Mouse (Mus musculus): Measurements from ENCODE around the gene Rnf39. TPM values are rescaled to one million over a fixed set of nuclear protein-coding genes. Genes with fewer than 3 reads are reported as not detected.

The Rnf39 gene
- polyA plus RNA-seq, 1 experiment = not detected

DNA sequence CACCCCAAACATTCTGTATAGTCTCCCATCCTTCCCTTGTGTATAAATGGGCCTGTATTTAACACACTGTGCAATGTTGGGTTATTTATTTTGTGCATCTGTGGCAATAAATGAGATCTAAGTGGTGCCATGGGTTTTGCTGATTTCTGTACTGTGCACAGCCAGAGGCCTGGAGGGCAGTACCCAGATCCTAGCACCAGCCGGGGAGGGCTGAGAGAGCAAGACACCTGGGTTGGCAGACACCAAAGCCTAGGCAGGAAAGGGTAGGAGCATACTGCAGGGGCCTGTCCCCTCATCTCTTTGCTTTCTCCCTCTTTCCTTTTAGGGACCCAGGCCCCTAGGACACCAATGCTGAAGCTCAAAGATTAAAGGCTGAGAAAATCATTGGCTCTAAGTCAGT, 5.6 kb downstream of the Rnf39 start:
- H3K4me1 ChIP-seq (ENCODE audit: control insufficient read depth) = peaks cover 23% of the 10 kb centered on the region
- H3K27me3 ChIP-seq (ENCODE audit: control insufficient read depth) = peaks cover 51% of the 10 kb centered on the region
- no peak overlapping the region for H3K4me3 ChIP-seq (replicated peaks)
- peaks cover 18% of the 10 kb centered on the region for H3K36me3 ChIP-seq (ENCODE audit: control insufficient read depth)
- TF ChIP-seq TAL1 (IDR thresholded peaks at IDR 0.05; ENCODE audit: low read length) = no peak
- TF ChIP-seq GATA1 (IDR thresholded peaks at IDR 0.05; ENCODE audit: low read length) = no peak
- no peaks in the 10 kb centered on the region for H3K9me3 ChIP-seq (ENCODE audit: control insufficient read depth, low read length)

DNA sequence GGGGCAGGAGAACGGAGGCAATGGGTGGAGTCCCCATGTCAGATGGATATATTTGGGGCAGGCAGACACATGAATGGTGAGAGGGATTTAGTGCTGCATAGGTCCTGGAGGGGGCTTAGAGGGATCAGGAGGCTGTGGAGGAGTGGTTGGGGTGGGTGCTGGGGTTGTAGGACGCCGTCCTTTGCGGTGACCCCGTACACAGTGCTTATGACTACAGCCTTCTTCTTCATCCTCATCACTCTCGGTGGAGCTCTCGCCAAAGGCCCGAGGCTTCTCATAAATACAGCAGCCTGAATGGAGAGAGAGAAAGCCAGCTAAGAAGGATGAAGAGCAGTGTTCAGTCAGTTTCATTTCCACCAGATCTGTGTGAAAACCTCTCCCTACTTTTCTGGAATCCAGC, 6.5 kb downstream of the Rnf39 start:
- TF ChIP-seq TAL1 (IDR thresholded peaks at IDR 0.05; ENCODE audit: low read length) = no peak
- no peak for TF ChIP-seq GATA1 (IDR thresholded peaks at IDR 0.05; ENCODE audit: low read length)
- no peak overlapping the region for H3K4me3 ChIP-seq (replicated peaks)
- peaks cover 19% of the 10 kb centered on the region for H3K36me3 ChIP-seq (ENCODE audit: control insufficient read depth)
- H3K4me1 ChIP-seq (ENCODE audit: control insufficient read depth) = peaks cover 23% of the 10 kb centered on the region
- no peaks in the 10 kb centered on the region for H3K9me3 ChIP-seq (ENCODE audit: control insufficient read depth, low read length)
- peaks cover 42% of the 10 kb centered on the region for H3K27me3 ChIP-seq (ENCODE audit: control insufficient read depth)

DNA sequence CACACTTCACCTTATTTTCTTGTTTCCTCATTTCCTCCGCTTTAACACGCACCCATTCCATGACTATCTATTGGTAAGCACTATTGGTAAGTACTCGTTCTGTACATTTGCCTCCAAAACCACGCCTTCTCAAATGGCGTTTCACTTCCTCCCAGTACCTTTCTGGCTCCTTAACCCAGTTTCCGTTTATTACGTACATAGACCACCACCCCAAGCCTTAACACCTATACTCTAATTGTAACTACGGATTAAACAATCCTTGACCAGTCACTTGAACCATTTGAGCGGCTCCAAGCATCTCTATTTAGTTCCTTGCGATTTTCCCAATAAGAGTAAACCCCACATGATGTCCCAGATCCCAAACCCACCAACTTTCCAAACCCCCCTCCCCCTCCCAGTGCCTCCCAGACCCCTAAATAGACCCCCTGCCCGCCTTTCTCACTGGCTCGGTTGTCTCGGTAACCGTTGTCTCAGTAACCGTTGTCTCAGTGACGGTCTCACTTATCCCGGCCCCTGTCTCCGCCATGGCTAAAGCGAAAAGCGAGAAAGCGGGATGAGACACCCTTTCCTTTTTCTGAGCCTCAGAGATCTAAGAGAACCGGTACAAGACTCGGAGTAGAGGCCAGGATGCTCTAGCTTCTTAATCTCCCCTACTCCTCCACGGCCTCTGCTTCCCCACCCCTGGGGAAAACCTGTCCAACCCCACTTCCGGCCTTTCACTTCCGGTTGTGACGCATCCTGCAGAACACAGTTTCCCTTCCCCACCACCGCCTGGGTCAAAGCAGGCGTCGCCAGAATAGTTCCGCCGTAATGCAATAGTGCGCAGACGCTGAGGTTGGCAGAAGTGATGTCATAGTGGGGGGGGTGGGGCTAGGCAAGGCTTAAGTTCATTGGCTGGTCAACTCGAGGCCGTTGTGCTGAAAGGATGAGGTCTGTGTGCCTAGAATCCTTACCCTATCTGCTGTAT, 8.5 kb downstream of the Rnf39 start, which contains the start of gene Ppp1r11:
Gene Ppp1r11 (minus strand): TSS at position 761 of the 967 bp plus-strand sequence.
- Histone ChIP-seq H3K27me3 (ENCODE audit: control insufficient read depth) (peaks cover 22% of the 10 kb centered on the region), H3K9me3 (ENCODE audit: control insufficient read depth, low read length) (no peaks in the 10 kb centered on the region), H3K4me3 (replicated peaks) (peak within 1 kb of the TSS; percentile 71), H3K36me3 (ENCODE audit: control insufficient read depth) (peaks cover 27% of the 10 kb centered on the region), H3K4me1 (ENCODE audit: control insufficient read depth) (peaks cover 23% of the 10 kb centered on the region)
- TF ChIP-seq TAL1 (IDR thresholded peaks at IDR 0.05; ENCODE audit: low read length) (no peak), GATA1 (IDR thresholded peaks at IDR 0.05; ENCODE audit: low read length) (no peak)

DNA sequence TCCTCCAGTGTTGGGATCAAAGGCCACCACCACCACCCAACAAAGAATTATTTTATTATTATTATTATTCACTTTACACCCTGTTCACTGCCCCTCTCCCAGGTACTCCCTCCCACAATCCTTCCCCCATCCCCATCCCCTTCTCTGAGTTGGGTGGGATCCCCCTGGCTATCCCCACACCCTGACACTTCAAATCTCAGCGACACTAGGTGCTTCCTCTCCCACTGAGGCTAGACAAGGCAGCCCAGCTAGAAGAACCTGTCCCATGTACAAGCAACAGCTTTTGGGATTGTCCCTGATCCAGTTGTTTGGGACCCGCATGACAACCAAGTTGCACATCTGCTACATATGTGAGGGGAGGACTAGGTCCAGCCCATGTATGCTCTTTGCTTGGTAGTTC, 9.9 kb downstream of the Rnf39 start:
- TF ChIP-seq GATA1 (IDR thresholded peaks at IDR 0.05; ENCODE audit: low read length) = no peak
- no peak for TF ChIP-seq TAL1 (IDR thresholded peaks at IDR 0.05; ENCODE audit: low read length)
- Histone ChIP-seq H3K36me3 (ENCODE audit: control insufficient read depth) (peaks cover 31% of the 10 kb centered on the region), H3K4me3 (replicated peaks) (no peak overlapping the region), H3K9me3 (ENCODE audit: control insufficient read depth, low read length) (no peaks in the 10 kb centered on the region), H3K4me1 (ENCODE audit: control insufficient read depth) (peaks cover 26% of the 10 kb centered on the region), H3K27me3 (ENCODE audit: control insufficient read depth) (peaks cover 8% of the 10 kb centered on the region)

DNA sequence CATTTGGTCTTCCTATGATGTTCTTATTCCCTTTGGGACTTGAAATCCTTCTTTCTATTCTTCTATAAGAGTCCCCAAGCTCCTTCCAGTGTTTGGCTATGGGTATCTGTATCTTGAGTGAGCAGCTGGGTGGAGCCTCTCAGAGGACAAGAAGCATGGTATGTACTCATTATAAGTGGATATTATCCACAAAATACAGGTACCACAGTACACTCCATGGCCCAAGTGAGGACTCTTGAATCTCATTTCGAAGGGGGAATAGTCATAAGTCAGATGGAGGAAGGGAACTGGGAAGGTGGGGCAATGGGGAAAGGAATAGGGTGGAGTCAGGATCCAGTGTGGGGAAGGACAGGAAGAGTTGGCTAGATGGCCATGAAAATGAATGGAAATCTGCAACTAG, 10.3 kb downstream of the Rnf39 start:
- Histone ChIP-seq H3K4me1 (ENCODE audit: control insufficient read depth) (peaks cover 31% of the 10 kb centered on the region), H3K4me3 (replicated peaks) (no peak overlapping the region), H3K27me3 (ENCODE audit: control insufficient read depth) (peaks cover 4% of the 10 kb centered on the region), H3K36me3 (ENCODE audit: control insufficient read depth) (peaks cover 31% of the 10 kb centered on the region), H3K9me3 (ENCODE audit: control insufficient read depth, low read length) (no peaks in the 10 kb centered on the region)
- no peak for TF ChIP-seq TAL1 (IDR thresholded peaks at IDR 0.05; ENCODE audit: low read length)
- TF ChIP-seq GATA1 (IDR thresholded peaks at IDR 0.05; ENCODE audit: low read length) = no peak

DNA sequence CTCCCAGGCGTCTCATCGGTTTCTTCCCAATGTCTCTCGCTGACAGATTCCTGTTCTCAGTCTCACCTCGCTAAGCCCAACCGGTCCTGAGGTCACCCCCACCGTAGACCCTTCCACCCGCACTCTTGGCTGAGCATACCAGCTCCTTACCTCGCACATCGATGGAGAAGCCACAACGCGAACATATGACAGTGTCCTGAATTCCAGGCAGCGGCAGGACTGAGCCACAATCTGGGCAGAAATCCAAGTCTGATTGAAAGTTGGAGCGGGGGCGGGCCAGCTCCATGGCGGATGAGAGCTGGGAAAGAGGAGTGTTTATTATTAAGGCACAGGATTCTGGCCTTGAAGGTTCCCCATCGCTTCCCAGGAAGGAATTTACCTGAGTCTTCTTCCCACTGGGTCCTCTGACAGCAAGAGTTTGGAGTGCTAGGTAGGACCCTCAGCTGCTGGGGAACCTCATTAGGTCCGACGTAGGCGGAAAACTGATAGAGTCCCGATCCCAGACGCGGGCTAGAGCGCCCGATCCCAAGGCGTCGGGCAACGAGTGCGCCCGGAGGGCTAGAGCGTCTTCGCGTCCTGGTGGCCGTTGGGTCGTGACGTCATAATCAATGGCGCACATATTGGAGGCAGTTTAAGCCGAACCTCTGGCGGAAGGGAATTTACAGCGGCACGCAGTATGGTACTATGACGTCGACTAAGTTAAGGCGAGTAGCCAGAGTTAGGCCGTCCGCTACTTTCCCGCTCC, 15.5 kb downstream of the Rnf39 start, which contains the start of the genes Znrd1 and Znrd1as:
Gene Znrd1 (minus strand): TSS at position 561 of the 745 bp plus-strand sequence.
Gene Znrd1as (plus strand): TSS at position 594 of the 745 bp plus-strand sequence.
- TF ChIP-seq GATA1 (IDR thresholded peaks at IDR 0.05; ENCODE audit: low read length) (no peak), TAL1 (IDR thresholded peaks at IDR 0.05; ENCODE audit: low read length) (no peak)
- Histone ChIP-seq H3K4me1 (ENCODE audit: control insufficient read depth) (peaks cover 24% of the 10 kb centered on the region), H3K9me3 (ENCODE audit: control insufficient read depth, low read length) (no peaks in the 10 kb centered on the region)

DNA sequence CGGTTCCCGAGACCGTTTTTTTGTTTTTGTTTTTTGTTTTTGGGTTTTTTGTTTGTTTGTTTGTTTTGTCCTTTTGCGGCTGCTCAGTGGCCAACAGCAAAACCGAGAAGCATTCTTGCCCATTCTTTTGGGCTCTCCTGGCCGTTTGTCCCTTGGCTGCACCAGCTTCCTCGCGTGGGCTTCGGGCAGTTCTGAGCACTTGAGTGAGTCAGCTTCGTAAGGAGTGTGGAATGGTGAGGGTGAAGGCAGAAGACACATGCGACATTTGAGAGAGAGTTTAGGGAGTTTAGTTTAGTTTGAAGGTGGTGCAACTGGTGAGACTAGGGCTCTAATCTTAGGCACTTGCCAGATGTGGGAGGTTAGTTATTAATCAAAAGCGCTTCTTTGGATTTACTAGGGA, 16.2 kb downstream of the Rnf39 start:
- peaks cover 24% of the 10 kb centered on the region for H3K4me1 ChIP-seq (ENCODE audit: control insufficient read depth)
- TF ChIP-seq GATA1 (IDR thresholded peaks at IDR 0.05; ENCODE audit: low read length) = no peak
- no peak for TF ChIP-seq TAL1 (IDR thresholded peaks at IDR 0.05; ENCODE audit: low read length)
- H3K4me3 ChIP-seq (replicated peaks) = peak overlapping the region; percentile 76
- no peaks in the 10 kb centered on the region for H3K27me3 ChIP-seq (ENCODE audit: control insufficient read depth)
- peaks cover 11% of the 10 kb centered on the region for H3K36me3 ChIP-seq (ENCODE audit: control insufficient read depth)
- H3K9me3 ChIP-seq (ENCODE audit: control insufficient read depth, low read length) = no peaks in the 10 kb centered on the region

More for the DNA sequence above, 15.5 kb downstream of the Rnf39 start, which contains the start of the genes Znrd1 and Znrd1as:
- Histone ChIP-seq H3K27me3 (ENCODE audit: control insufficient read depth) (no peaks in the 10 kb centered on the region), H3K4me3 (replicated peaks) (peak within 1 kb of the TSS; percentile 76), H3K36me3 (ENCODE audit: control insufficient read depth) (peaks cover 14% of the 10 kb centered on the region)

DNA sequence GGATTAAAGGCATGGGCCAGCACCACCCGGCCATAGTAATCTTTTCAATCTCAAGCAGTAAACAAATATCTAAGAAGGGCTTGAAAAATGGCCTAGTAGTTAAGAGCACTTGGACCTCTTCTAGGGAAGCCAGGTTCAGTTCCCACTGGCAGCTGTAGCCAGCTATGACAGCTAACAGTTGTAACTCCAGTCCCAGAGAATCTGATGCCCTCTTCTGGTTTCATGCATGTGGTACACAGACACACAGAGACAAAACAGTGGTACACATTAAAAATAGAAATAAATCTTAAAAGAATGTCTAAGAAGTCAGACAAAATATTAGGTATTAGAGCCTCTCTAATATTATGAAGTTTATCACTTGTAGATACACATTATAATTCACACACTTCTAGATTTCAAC, 18.4 kb downstream of the Rnf39 start:
- H3K4me3 ChIP-seq (replicated peaks) = no peak overlapping the region
- H3K27me3 ChIP-seq (ENCODE audit: control insufficient read depth) = no peaks in the 10 kb centered on the region
- no peaks in the 10 kb centered on the region for H3K9me3 ChIP-seq (ENCODE audit: control insufficient read depth, low read length)
- TF ChIP-seq GATA1 (IDR thresholded peaks at IDR 0.05; ENCODE audit: low read length) (no peak), TAL1 (IDR thresholded peaks at IDR 0.05; ENCODE audit: low read length) (no peak)
- H3K36me3 ChIP-seq (ENCODE audit: control insufficient read depth) = peaks cover 5% of the 10 kb centered on the region
- H3K4me1 ChIP-seq (ENCODE audit: control insufficient read depth) = peaks cover 24% of the 10 kb centered on the region

DNA sequence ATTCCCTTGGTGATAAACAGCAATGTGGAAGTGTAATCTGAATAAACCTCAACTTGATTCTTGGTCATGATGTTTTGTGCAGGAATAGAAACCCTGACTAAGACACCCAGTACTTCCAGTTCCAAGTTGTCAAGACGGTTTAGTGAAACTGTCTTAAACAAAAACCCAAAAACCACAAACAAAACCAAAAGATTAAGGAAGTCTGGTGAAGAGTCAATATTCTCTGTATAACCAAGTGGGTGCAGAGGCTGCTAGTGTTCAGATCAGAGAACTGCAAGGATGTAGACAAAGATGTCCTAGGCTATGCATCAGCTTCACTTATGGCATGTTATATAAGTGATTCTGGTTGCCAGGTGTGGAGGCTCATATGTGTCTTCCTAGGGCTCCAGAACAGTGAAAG, 24.2 kb downstream of the Rnf39 start:
- Histone ChIP-seq H3K4me1 (ENCODE audit: control insufficient read depth) (no peaks in the 10 kb centered on the region), H3K36me3 (ENCODE audit: control insufficient read depth) (no peaks in the 10 kb centered on the region), H3K27me3 (ENCODE audit: control insufficient read depth) (no peaks in the 10 kb centered on the region), H3K9me3 (ENCODE audit: control insufficient read depth, low read length) (no peaks in the 10 kb centered on the region), H3K4me3 (replicated peaks) (no peak overlapping the region)
- TF ChIP-seq TAL1 (IDR thresholded peaks at IDR 0.05; ENCODE audit: low read length) (no peak), GATA1 (IDR thresholded peaks at IDR 0.05; ENCODE audit: low read length) (no peak)

Data from erythroblast, embryonic 14.5 days (primary cell).